8 mouse cellular contexts compared by ENCODE assay signal in the genomic region with DNA sequence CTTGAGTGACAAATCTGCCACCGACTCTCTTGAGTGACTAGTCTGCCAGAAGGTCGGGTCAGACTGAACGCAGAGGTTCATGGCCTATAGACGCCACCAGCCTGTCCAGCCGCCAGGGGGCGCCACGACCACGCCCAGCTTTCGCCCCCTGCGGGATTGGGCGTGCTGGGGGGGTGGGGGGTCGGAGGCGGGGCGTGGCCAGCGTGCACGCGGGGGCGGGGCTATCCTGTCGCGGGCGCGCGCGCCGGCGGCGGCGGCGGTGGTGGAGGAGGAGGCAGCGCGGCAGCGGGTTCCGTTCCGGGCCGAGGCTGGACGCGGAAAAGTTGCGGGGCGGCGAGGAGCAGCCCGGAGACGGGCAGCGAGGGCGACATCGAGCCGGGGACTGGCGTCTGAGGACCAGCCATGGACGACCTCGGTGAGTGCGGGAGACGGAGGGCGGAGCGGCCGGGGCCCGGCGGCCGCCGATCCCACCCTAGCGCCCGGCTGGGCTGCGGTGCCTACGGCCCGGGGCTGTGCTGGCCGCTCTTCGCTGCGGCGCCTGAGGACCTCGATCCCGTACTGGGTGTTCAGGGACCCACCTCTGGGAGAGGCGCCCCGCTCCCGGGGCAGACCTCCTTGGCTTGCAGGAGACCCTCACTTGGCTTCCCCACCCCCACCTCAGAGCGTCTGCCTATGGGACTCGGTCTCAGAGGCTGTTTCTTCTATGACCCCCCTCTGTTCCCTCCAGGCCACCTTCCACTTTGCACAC. TPM values are rescaled to one million over a fixed set of nuclear protein-coding genes. Genes with fewer than 3 reads are reported as not detected.
DNase-seq lines count a peak whose midpoint lies in the region; ATAC-seq and TF ChIP-seq lines count a peak whose summit lies in the region.

A gene (plus strand): TSS at position 223 of the 748 bp plus-strand sequence.

- DNase-seq in CD4-positive helper T cell, adult 2 months (ENCODE audit: low read depth, low spot score): peak; percentile 92
- DNase-seq in kidney, postnatal 0 days (ENCODE audit: low spot score): peak; percentile 87
- DNase-seq in liver, adult 2 months (ENCODE audit: extremely low read depth, low read depth, low spot score): peak; percentile 71
- peak; percentile 90 for DNase-seq in spleen, postnatal 36 days (ENCODE audit: low spot score in 2 of 2)

- peak within 1 kb of the TSS; percentile 79 for H3K4me3 ChIP-seq in brown adipose tissue, adult 24 weeks (ENCODE audit: insufficient read depth, low read depth, low read length)
- peak within 1 kb of the TSS; percentile 95 for H3K4me3 ChIP-seq in heart, embryonic 13.5 days
- H3K4me3 ChIP-seq in kidney, postnatal 0 days (replicated peaks; ENCODE audit: low read depth, low read length): peak within 1 kb of the TSS; percentile 93
- peak within 1 kb of the TSS; percentile 96 for H3K4me3 ChIP-seq in liver, adult 2 months (ENCODE audit: insufficient read depth, low read depth, low read length)

- H3K9me3 ChIP-seq in heart, embryonic 13.5 days: no peaks in the 10 kb centered on the region
- no peaks in the 10 kb centered on the region for H3K9me3 ChIP-seq in kidney, postnatal 0 days (replicated peaks; ENCODE audit: low read length)

- peak; percentile 94 for TF ChIP-seq POLR2A in liver, adult 2 months (IDR thresholded peaks at IDR 0.05; ENCODE audit: extremely low read depth, insufficient read depth, low read length)

- peak within 1 kb of the TSS; percentile 94 for H3K4me2 ChIP-seq in heart, embryonic 13.5 days
- peak within 1 kb of the TSS; percentile 88 for H3K4me2 ChIP-seq in kidney, postnatal 0 days (ENCODE audit: low read length)

- WGBS in heart, embryonic 13.5 days: under 1% methylated on average over 74 of the region's 74 CpGs
- WGBS in kidney, postnatal 0 days: under 1% methylated on average over 45 of the region's 74 CpGs
- WGBS in liver, adult 2 months: 1% methylated on average over 73 of the region's 74 CpGs

- TF ChIP-seq CTCF in kidney, postnatal 0 days (IDR thresholded peaks at IDR 0.05; ENCODE audit: low read depth): peak; percentile 89
- peak; percentile 91 for TF ChIP-seq CTCF in liver, adult 2 months (IDR thresholded peaks at IDR 0.05; ENCODE audit: low read depth, low read length)

- H3K27ac ChIP-seq in brown adipose tissue, adult 24 weeks (replicated peaks; ENCODE audit: low read depth, low read length): peak within 1 kb of the TSS; percentile 78
- H3K27ac ChIP-seq in heart, embryonic 13.5 days (replicated peaks): peak within 1 kb of the TSS; percentile 75
- H3K27ac ChIP-seq in kidney, postnatal 0 days: peak within 1 kb of the TSS; percentile 78
- peak within 1 kb of the TSS; percentile 94 for H3K27ac ChIP-seq in liver, adult 2 months (replicated peaks; ENCODE audit: insufficient read depth, low read depth, low read length)

- H3K79me2 ChIP-seq in liver, adult 2 months (ENCODE audit: control insufficient read depth, insufficient read depth, low read length): peaks cover 41% of the 10 kb centered on the region

- peak; percentile 88 for ATAC-seq in erythroid progenitor cell, adult 5-6 weeks (replicated peaks; ENCODE audit: low FRiP score, poor library complexity, severe bottlenecking)
- peak; percentile 81 for ATAC-seq in heart, embryonic 13.5 days (ENCODE audit: extremely low read depth, insufficient number of reproducible peaks, low FRiP score, low TSS enrichment)
- ATAC-seq in kidney, postnatal 0 days (replicated peaks; ENCODE audit: low FRiP score, low read depth): peak; percentile 67
- peak; percentile 76 for ATAC-seq in monocyte, adult 5-6 weeks (replicated peaks; ENCODE audit: insufficient number of reproducible peaks, low FRiP score, low TSS enrichment, poor library complexity, severe bottlenecking)

- H3K4me1 ChIP-seq in brown adipose tissue, adult 24 weeks (ENCODE audit: control insufficient read depth, insufficient read depth, insufficient read length, low read length): peaks cover 11% of the 10 kb centered on the region
- peaks cover 43% of the 10 kb centered on the region for H3K4me1 ChIP-seq in heart, embryonic 13.5 days
- peaks cover 30% of the 10 kb centered on the region for H3K4me1 ChIP-seq in kidney, postnatal 0 days (replicated peaks; ENCODE audit: insufficient read depth, low read length)
- H3K4me1 ChIP-seq in liver, adult 2 months (ENCODE audit: control insufficient read depth, insufficient read depth, low read length): peaks cover 25% of the 10 kb centered on the region

- no peaks in the 10 kb centered on the region; the same call in 1 of the 2 replicates for H3K27me3 ChIP-seq in heart, embryonic 13.5 days (replicated peaks)
- no peaks in the 10 kb centered on the region for H3K27me3 ChIP-seq in kidney, postnatal 0 days (ENCODE audit: insufficient read depth, low read length)
- no peaks in the 10 kb centered on the region for H3K27me3 ChIP-seq in liver, adult 2 months (ENCODE audit: control insufficient read depth, insufficient read depth, low read length)

- H3K9ac ChIP-seq in heart, embryonic 13.5 days: peak within 1 kb of the TSS; percentile 98
- H3K9ac ChIP-seq in kidney, postnatal 0 days (ENCODE audit: low read depth, low read length): peak within 1 kb of the TSS; percentile 96
- H3K9ac ChIP-seq in liver, adult 2 months (ENCODE audit: low read depth, low read length): peak within 1 kb of the TSS; percentile 99

- H3K36me3 ChIP-seq in heart, embryonic 13.5 days: peaks cover 5% of the 10 kb centered on the region; the same call in 1 of the 2 replicates
- H3K36me3 ChIP-seq in kidney, postnatal 0 days (ENCODE audit: insufficient read depth, low read length): no peaks in the 10 kb centered on the region
- no peaks in the 10 kb centered on the region for H3K36me3 ChIP-seq in liver, adult 2 months (ENCODE audit: control insufficient read depth, insufficient read depth, low read length)

RNA-seq across cellular contexts. Expression of the gene that starts here (rescaled TPM):
- 10.6 and 12.2 TPM in 2 replicates for polyA plus RNA-seq in brown adipose tissue, adult 24 weeks (2012; ENCODE audit: insufficient read depth, insufficient read length, missing spikeins)
- total RNA-seq in erythroid progenitor cell, adult 5-6 weeks (2015; ENCODE audit: low replicate concordance): 18.9 and 24.5 TPM in 2 replicates
- 11.1 and 21.2 TPM in 2 replicates for total RNA-seq in erythroid progenitor cell, adult 5-6 weeks (2017; ENCODE audit: low replicate concordance)
- 29.7 and 31.7 TPM in 2 replicates for polyA plus RNA-seq in heart, embryonic 13.5 days (2015; fragmentation: Nextera tagmentation; extraction: Ambion mirVana)
- polyA plus RNA-seq in kidney, postnatal 0 days (2015; fragmentation: Nextera tagmentation; extraction: Ambion mirVana): 48.3 and 53.1 TPM in 2 replicates
- total RNA-seq in liver, adult 2 months (2014; rRNA removed): 10.5 and 15.2 TPM in 2 replicates
- 33.6 and 40.2 TPM in 2 replicates for polyA plus RNA-seq in liver, adult 2 months (2012; rRNA removed)
- total RNA-seq in monocyte, adult 5-6 weeks (2017): 85.9 to 113 TPM (median 106 TPM) in 3 replicates

Comparison
In these comparisons a context has a peak if more than half of its experiments do, and no peak if none do; other contexts are left out.
1. Peak in every context shown above with its lines: DNase-seq, ATAC-seq, H3K4me3 ChIP-seq and H3K27ac ChIP-seq.